Comparison of ENCODE assay signal across 15 mouse cellular contexts in genomic region chr3:117122211-117122610, GRCm38 (mm10).
"Had no signal": no experiment of that assay in that cellular context is flagged by ENCODE, and none has a peak within 500 bp of the region (broad histone marks: within the 10 kb centered on the region; RNA-seq: fewer than 3 reads in every experiment).

No protein-coding gene starts in this region.

- H3K9ac ChIP-seq: limb, embryonic 15.5 days; liver, embryonic 12.5 days; lung, embryonic 14.5 days; neural tube, embryonic 15.5 days; stomach, embryonic 15.5 days had no signal

- H3K9me3 ChIP-seq: limb, embryonic 15.5 days; liver, embryonic 12.5 days; midbrain, embryonic 10.5 days; neural tube, embryonic 15.5 days; stomach, embryonic 15.5 days had no signal

- H3K4me1 ChIP-seq: limb, embryonic 15.5 days; liver, embryonic 12.5 days; midbrain, embryonic 10.5 days; stomach, embryonic 15.5 days had no signal

- H3K27ac ChIP-seq: limb, embryonic 15.5 days; liver, embryonic 12.5 days; midbrain, embryonic 10.5 days; neural tube, embryonic 15.5 days; stomach, embryonic 15.5 days had no signal

- H3K36me3 ChIP-seq: limb, embryonic 15.5 days; liver, embryonic 12.5 days; midbrain, embryonic 10.5 days; neural tube, embryonic 15.5 days; stomach, embryonic 15.5 days had no signal

- DNase-seq: kidney, adult 18-20 months; kidney, postnatal 14 days; layer of hippocampus, adult 9-11 months; layer of hippocampus, postnatal 36 days; lung, embryonic 14.5 days; lung, postnatal 10 days; lung, postnatal 4 days; midbrain, embryonic 14.5 days; thymus, postnatal 36 days had no signal

- H3K4me3 ChIP-seq: limb, embryonic 15.5 days; liver, embryonic 12.5 days; midbrain, embryonic 10.5 days; myocyte; neural tube, embryonic 15.5 days; stomach, embryonic 15.5 days had no signal

- ATAC-seq: liver, embryonic 12.5 days had no signal

- H3K27me3 ChIP-seq: limb, embryonic 15.5 days; liver, embryonic 12.5 days; neural tube, embryonic 15.5 days; stomach, embryonic 15.5 days had no signal
